Mouse (Mus musculus): Measurements from ENCODE around the gene Alg5.

The Alg5 gene

DNA sequence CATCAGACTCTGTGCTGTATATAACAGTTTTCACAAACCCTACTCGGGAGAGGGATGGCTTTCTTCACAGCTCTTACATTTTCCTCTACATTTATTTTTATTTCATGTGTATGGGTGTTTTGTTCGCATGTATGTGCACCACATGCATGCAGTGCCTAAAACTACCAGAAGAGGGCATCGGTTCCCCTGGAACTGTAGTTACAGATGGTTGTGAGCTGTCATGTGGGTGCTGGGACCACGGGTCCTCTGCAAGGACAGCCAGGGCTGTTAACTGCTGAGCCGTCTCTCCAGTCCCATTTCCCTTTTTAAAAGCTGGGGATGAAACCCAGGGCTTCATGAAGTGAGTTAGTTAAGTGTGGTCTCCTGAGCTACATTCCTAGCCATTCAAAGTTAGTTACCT is 60.0 kb downstream of the Alg5 start:
- DNase-seq (ENCODE audit: low spot score): no peak

DNA sequence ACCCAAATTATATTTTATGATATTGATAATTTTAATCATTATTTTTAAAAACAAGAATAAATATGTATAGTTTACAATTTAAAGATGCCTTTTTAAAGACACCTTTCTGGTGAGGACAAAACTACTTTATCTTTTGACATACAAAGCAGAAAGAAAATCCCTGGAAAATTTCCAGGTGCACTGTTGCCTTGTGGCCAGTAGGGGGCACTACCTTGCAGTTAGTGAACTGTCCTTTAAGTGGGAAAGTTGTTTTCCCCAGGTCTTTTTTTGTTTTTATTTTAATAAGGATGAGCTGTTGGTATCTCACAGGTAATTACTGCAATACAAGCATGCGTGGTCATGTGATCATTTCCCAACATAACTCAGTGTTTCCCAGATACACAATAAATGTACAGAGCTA is 60.5 kb downstream of the Alg5 start:
- no peak for DNase-seq (ENCODE audit: low spot score)

DNA sequence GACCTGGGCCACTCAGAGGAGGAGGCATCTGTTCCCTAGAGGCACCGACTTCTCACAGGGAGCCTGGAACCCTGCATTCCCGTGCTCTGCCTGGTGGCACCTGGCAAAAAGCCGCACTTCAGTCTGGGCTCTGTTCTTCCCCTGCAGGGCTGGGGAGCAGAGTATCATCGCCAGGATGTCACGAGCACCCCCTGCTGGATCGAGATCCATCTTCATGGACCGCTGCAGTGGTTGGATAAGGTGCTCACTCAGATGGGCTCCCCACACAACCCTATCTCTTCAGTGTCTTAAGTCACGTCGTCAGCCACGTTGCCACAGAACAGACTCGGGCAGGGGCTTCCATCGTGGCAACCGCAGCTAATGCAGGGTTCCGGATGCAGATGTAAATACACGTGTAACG is 61.9 kb downstream of the Alg5 start:
- DNase-seq (ENCODE audit: low spot score): peak; percentile 28
